Mouse (Mus musculus): ENCODE measurements around the gene Nfu1.

GRCm38 (mm10) chr6:87018874-87019273, 9.8 kb downstream of the Nfu1 start:
- TF ChIP-seq JUND (IDR thresholded peaks at IDR 0.05; ENCODE audit: low read depth, low read length) (no peak), POLR2A (IDR thresholded peaks at IDR 0.05; ENCODE audit: control insufficient read depth in 1 of 2, insufficient read depth in 1 of 2, low read depth in 1 of 2, low read length in 2 of 2, poor library complexity in 1 of 2) (no peak)

Measured in MEL (cell line).